Mouse (Mus musculus): Measurements from ENCODE around the gene Ankrd44. TPM values are rescaled to one million over a fixed set of nuclear protein-coding genes. Genes with fewer than 3 reads are reported as not detected.

Ankrd44 gene
- polyA plus RNA-seq, 1 experiment from 2014 or later: 7.8 TPM

DNA sequence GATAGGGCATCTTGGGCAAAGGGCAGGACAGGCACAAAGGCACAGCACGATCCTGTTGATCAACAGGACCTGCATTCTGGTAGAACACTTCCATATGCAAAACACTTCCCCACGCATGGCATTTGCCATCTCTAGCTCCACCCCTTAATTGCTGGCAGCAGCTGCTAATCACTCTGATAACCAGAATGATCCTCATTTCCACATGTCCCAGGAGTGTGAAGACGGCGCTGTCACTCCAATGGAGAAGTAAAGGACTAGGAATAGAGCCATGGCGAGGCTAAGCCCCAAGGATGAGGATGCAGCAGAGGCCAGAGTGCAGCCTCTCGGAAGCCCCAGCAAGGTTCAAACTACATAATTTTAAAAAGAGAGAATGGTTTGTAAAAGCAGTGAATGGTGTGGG, 26.9 kb downstream of the Ankrd44 start:
- H3K27ac ChIP-seq (replicated peaks): no peak overlapping the region
- no peak overlapping the region for H3K4me3 ChIP-seq
- no peaks in the 10 kb centered on the region for H3K27me3 ChIP-seq (ENCODE audit: low read depth, poor library complexity, severe bottlenecking)
- WGBS: 83% methylated on average over 6 of the region's 6 CpGs
- H3K9me3 ChIP-seq (replicated peaks): no peaks in the 10 kb centered on the region
- H3K4me1 ChIP-seq: no peaks in the 10 kb centered on the region; the same call in 1 of the 2 replicates
- no peak for DNase-seq (ENCODE audit: low spot score)
- H3K36me3 ChIP-seq: no peaks in the 10 kb centered on the region

DNA sequence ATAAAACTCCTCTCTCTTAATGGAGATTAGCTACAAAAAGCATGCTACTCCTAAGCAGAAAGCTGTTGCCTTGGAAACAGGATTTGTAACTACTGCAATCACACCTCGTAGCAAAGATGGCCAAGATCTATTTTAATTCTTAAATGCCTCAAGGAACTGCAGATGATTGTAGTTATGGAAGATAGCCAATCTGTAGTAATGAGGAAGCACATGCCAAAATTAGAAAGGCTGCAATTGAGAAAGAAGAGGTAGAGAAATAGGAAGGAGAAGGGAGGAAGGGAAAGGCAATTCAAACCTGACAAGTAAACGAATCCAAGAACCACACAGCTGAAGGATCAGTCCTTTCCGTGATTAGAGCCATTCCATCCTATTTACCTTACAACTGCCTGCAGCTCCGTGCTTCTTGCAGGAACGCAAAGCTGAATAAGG, 27.5 kb downstream of the Ankrd44 start:
- no peaks in the 10 kb centered on the region for H3K36me3 ChIP-seq
- no peaks in the 10 kb centered on the region; the same call in 1 of the 2 replicates for H3K4me1 ChIP-seq
- DNase-seq (ENCODE audit: low spot score): no peak
- WGBS: 67% methylated on average over 5 of the region's 5 CpGs
- H3K9me3 ChIP-seq (replicated peaks): no peaks in the 10 kb centered on the region
- no peaks in the 10 kb centered on the region for H3K27me3 ChIP-seq (ENCODE audit: low read depth, poor library complexity, severe bottlenecking)
- no peak overlapping the region for H3K4me3 ChIP-seq
- no peak overlapping the region for H3K27ac ChIP-seq (replicated peaks)

DNA sequence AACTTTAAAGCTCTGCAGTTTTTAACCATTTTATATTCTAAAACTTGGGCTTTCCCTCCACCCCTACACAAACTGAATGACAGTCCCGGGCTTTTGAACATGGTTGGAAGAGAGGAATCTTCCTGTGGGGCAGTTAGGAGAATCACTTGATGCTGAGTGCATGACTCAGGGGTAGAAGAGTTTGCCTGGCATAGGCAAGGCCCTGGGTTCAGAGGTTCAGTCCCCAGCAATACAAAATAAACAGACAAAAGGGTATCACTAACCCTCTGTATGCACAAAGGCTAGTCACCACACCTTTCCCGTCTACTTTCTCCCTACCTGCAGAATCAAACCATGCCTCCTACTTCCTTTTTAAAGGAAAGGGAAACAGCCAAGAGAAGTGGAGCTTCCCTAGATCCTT, 28.5 kb downstream of the Ankrd44 start:
- DNase-seq (ENCODE audit: low spot score): no peak

DNA sequence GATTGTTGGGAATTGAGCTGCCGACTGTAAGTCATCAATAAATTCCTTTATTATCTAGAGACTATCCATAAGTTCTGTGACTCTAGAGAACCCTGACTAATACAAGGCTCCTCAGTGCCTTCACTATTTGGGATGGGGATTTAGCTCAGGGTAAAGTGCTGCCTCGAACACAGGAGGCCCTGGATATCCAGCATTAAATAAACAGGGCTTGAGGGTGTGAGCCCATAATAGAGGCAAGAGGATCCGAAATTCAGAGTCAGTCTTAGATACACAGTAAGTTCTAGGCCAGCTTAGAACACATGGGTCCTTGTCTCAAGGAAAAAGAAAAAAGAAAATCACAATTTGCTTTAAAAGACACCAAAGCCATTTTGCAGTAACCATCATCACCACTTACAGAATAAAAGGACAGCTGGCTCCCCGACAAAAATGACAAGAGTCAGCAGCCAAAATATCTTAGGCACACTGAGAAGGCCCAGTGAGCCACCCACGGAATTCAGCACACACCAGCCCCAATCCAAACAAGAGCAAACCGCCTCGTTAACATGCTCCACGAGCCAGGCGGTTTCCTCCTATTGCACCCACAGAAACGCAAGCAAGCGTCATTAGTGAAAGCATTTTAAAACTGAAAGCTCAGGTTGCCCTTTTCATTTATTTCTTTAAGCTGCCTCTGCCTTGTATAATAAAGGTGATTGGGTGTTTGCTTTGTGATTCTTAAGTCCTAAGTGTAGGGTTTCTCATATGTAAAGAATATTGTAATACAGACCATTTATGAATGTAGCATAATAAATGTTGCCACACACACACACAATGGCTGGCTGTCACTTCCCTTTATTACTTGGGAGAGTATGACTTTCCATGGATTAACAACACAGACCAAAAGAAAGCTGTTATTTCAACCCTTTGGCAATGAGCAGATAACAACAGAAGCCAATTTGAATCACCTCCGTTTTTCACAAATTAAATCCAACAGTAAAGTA, 29.8 kb downstream of the Ankrd44 start:
- no peaks in the 10 kb centered on the region for H3K27me3 ChIP-seq (ENCODE audit: low read depth, poor library complexity, severe bottlenecking)
- no peaks in the 10 kb centered on the region; the same call in 1 of the 2 replicates for H3K4me1 ChIP-seq
- H3K4me3 ChIP-seq: no peak overlapping the region
- no peaks in the 10 kb centered on the region for H3K36me3 ChIP-seq
- H3K9me3 ChIP-seq (replicated peaks): no peaks in the 10 kb centered on the region
- no peak for DNase-seq (ENCODE audit: low spot score)
- H3K27ac ChIP-seq (replicated peaks): no peak overlapping the region
- 84% methylated on average over 12 of the region's 12 CpGs for WGBS

More for the DNA sequence above, 28.5 kb downstream of the Ankrd44 start:
- no peaks in the 10 kb centered on the region for H3K36me3 ChIP-seq
- H3K4me3 ChIP-seq: no peak overlapping the region
- H3K9me3 ChIP-seq (replicated peaks): no peaks in the 10 kb centered on the region
- H3K4me1 ChIP-seq: no peaks in the 10 kb centered on the region; the same call in 1 of the 2 replicates
- 88% methylated on average over 2 of the region's 2 CpGs for WGBS
- no peaks in the 10 kb centered on the region for H3K27me3 ChIP-seq (ENCODE audit: low read depth, poor library complexity, severe bottlenecking)
- H3K27ac ChIP-seq (replicated peaks): no peak overlapping the region

DNA sequence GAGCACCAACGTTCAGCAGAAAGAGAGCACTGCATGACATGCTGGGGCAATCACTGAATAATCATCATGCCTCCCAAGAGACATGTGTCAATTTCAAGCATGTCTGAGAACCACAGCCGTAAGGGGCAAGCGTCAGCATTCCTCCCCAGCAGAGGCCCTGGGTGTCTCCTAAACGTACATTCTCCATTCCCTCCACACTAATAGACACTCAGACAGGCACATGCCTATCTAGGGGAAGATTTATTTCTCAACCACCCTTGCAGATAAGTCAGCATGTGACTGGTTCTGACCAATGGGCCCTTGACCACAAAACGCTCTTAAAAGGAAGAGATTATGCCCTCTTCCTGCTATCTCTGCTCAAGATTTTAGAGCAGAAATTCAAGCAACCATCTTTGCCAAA, 37.7 kb downstream of the Ankrd44 start:
- Histone ChIP-seq H3K27ac (replicated peaks) (no peak overlapping the region), H3K4me3 (no peak overlapping the region), H3K36me3 (no peaks in the 10 kb centered on the region), H3K9me3 (replicated peaks) (no peaks in the 10 kb centered on the region), H3K27me3 (ENCODE audit: low read depth, poor library complexity, severe bottlenecking) (no peaks in the 10 kb centered on the region), H3K4me1 (peaks cover 5% of the 10 kb centered on the region)
- 68% methylated on average over 5 of the region's 5 CpGs for WGBS
- no peak for DNase-seq (ENCODE audit: low spot score)

DNA sequence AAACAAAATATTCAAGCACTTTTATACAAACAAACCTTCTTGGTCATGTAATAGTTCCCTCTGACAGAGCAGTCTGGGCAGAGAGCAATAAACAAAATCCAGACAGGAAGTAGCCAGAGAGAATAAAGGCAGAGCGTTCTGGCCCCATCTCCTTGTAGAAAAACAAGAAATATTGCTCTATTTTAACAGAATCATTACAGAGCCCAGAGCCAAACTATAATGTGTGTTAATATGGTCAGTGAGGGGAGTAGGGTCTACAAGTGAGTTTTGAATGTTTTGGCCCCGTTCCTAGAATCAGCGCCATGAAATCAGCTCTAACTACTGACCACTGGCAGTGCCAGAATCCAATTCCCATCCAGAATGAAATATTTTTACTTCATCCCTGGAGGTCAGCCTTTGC, 38.3 kb downstream of the Ankrd44 start:
- H3K27ac ChIP-seq (replicated peaks): no peak overlapping the region
- WGBS: 91% methylated on average over 3 of the region's 3 CpGs
- no peaks in the 10 kb centered on the region for H3K36me3 ChIP-seq
- H3K9me3 ChIP-seq (replicated peaks): no peaks in the 10 kb centered on the region
- H3K4me1 ChIP-seq: peaks cover 5% of the 10 kb centered on the region
- H3K4me3 ChIP-seq: no peak overlapping the region
- DNase-seq (ENCODE audit: low spot score): no peak
- no peaks in the 10 kb centered on the region for H3K27me3 ChIP-seq (ENCODE audit: low read depth, poor library complexity, severe bottlenecking)

DNA sequence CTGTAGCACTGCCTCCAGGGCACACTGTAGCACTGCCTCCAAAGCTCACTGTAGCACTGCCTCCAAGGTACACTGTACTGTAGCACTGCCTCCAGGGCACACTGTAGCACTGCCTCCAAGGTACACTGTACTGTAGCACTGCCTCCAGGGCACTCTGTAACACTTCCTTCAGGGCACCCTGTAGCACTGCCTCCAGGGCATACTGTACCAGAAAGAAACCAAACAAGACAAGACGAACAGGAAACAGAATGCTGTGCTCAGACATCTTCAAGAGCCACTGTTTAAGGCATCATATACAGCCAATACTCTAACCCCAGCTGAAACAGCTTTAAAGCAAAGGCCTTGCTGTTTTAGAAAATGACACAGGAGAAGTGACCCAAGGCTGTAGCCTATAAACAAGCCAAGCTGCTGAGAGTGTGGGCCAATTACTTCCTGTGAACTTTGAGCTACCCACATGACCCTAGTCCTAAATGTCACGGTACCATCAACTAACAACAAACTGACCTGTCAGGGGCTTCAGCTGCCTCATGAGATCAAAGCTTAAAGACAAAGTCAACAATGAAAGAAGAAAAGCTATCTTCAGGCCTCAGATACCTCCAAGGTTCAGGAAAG, 43.2 kb downstream of the Ankrd44 start:
- no peaks in the 10 kb centered on the region for H3K36me3 ChIP-seq
- no peak overlapping the region for H3K27ac ChIP-seq (replicated peaks)
- H3K4me1 ChIP-seq: peaks cover 5% of the 10 kb centered on the region
- H3K9me3 ChIP-seq (replicated peaks): no peaks in the 10 kb centered on the region
- no peak for DNase-seq (ENCODE audit: low spot score)
- WGBS: 67% methylated on average over 2 of the region's 2 CpGs
- H3K4me3 ChIP-seq: no peak overlapping the region
- H3K27me3 ChIP-seq (ENCODE audit: low read depth, poor library complexity, severe bottlenecking): no peaks in the 10 kb centered on the region

DNA sequence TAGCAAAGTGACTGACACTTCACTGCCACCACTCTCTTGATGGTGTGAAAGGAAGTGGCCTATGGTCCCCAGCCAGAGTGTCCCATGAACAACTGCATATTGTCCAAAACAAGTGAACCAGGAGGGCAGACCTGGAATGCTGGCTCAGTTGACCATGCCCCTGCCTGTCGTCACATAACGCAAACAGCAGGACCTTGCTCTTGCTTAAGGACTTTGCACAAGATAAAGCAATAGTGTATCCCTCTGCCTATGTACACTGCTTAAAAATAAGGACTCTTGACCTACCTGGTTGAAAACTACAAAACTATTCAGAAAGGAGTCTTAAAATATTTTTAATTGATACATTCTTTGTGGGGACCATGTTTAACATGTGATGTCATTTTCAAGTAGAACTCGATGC, 44.7 kb downstream of the Ankrd44 start:
- H3K27ac ChIP-seq (replicated peaks): no peak overlapping the region
- no peak for DNase-seq (ENCODE audit: low spot score)
- no peaks in the 10 kb centered on the region for H3K27me3 ChIP-seq (ENCODE audit: low read depth, poor library complexity, severe bottlenecking)
- peaks cover 4% of the 10 kb centered on the region for H3K4me1 ChIP-seq
- 80% methylated on average over 3 of the region's 3 CpGs for WGBS
- no peaks in the 10 kb centered on the region for H3K36me3 ChIP-seq
- H3K4me3 ChIP-seq: no peak overlapping the region
- no peaks in the 10 kb centered on the region for H3K9me3 ChIP-seq (replicated peaks)

DNA sequence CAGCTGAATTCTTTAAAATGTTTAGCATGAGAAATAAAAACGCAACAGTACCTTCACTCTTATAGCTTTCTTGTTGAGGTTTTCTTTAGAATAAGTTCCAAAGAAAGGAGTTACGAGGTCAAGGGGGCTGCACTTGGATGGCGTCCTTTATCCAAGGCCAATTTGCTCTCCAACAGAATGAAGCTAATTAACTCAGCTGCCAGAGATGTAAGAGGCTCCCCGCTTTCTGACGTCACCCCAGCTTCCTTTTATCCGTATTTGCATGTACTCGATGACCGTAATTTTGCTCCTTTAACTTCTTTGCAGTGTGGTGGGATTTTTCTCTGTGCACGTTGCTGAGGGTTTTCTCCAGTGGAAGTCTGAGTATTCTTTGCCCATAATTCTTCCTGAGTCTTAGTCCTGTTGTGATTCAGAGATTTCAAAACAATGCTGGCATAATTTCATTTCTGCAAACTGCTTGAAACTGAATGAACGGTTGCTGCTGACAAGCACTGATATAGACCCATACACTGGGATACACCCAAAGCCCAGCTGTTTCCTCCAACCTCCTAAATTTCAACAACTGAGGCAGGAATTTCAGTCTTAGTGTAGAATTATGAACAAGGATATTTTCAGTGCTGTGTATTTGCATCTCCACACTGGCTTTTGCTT, 48.6 kb downstream of the Ankrd44 start:
- Histone ChIP-seq H3K4me1 (peaks cover 6% of the 10 kb centered on the region), H3K27me3 (ENCODE audit: low read depth, poor library complexity, severe bottlenecking) (no peaks in the 10 kb centered on the region), H3K4me3 (no peak overlapping the region), H3K36me3 (no peaks in the 10 kb centered on the region), H3K9me3 (replicated peaks) (no peaks in the 10 kb centered on the region), H3K27ac (replicated peaks) (no peak overlapping the region)
- WGBS: 75% methylated on average over 10 of the region's 10 CpGs
- DNase-seq (ENCODE audit: low spot score): no peak

DNA sequence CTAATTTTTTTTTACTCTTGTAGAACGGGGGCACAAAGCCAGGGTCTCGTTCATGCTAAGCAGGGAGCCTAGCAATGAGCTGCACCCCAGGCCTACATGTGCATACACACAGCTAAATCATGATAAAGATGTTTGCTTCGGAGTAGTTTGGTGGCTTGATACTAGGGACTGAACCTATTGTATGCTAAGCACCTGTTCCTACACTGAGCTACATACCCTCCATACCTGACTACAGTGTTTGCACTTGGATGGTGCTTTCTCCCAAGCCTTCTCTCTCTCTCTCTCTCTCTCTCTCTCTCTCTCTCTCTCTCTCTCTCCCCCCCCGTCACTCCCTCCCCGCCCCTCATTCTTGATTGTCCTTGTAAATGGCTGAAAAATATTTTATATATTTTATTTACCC, 49.2 kb downstream of the Ankrd44 start:
- H3K36me3 ChIP-seq: no peaks in the 10 kb centered on the region
- H3K27me3 ChIP-seq (ENCODE audit: low read depth, poor library complexity, severe bottlenecking): no peaks in the 10 kb centered on the region
- H3K4me1 ChIP-seq: peaks cover 6% of the 10 kb centered on the region
- no peak for DNase-seq (ENCODE audit: low spot score)
- H3K4me3 ChIP-seq: no peak overlapping the region
- no peak overlapping the region for H3K27ac ChIP-seq (replicated peaks)
- H3K9me3 ChIP-seq (replicated peaks): no peaks in the 10 kb centered on the region
- 89% methylated on average over 5 of the region's 5 CpGs for WGBS

DNA sequence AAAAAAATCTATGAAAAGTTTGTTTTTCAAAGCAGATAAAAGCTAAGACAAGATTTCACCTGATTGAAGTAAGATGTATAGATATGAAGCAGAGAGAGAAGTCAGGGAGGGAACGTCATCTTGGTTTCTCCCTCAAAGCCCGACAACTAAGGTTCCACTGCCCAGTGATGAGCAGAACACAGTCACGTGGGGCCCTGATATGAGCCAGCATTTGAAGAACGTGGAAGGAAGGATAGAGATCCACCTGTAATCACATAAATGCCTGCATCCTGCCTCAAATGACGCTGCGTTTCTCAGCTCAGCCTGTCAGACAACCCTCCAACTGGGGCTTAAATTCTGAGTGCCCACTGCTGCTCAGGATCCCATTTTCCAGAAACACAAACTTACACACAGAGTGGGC, 52.1 kb downstream of the Ankrd44 start:
- Histone ChIP-seq H3K9me3 (replicated peaks) (no peaks in the 10 kb centered on the region), H3K4me1 (peaks cover 6% of the 10 kb centered on the region), H3K4me3 (no peak overlapping the region), H3K27me3 (ENCODE audit: low read depth, poor library complexity, severe bottlenecking) (no peaks in the 10 kb centered on the region), H3K27ac (replicated peaks) (no peak overlapping the region), H3K36me3 (no peaks in the 10 kb centered on the region)
- no peak for DNase-seq (ENCODE audit: low spot score)
- WGBS: 80% methylated on average over 6 of the region's 6 CpGs

DNA sequence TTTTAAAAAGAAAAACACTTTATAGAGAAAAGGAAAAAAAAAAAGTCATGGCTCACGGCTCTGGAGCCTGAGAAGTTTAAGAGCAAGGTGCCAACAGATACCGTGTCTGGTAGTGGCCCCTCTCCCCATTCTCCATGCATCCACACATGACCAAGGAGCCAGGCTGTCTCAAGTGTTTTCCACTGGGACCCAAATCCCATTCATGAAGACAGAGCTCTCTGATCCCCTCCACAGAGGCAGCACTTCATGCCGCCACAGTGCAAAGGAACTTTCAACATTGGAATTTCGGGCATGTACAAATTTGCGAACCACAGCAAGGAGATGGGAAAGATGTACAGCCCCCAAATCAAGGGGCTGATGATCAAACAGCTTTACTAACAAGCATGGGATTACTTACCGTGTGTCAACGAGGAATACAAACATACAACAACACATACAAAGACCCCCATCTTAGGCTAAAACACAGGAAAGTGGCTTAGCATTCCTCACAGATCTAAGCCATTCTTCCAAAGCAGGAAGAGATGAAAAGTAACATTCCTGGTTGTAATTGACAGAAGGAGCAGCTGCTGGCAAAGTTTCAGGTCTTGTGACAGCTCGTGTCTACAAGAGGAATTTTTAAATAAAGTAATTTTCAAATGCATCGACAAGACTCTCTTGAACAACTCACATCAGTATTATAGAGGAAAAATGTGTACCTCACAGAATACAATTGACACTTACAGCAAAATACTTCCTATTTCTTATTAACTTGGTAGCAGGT, 53.1 kb downstream of the Ankrd44 start:
- peaks cover 16% of the 10 kb centered on the region for H3K4me1 ChIP-seq
- WGBS: 66% methylated on average over 9 of the region's 9 CpGs
- no peaks in the 10 kb centered on the region for H3K9me3 ChIP-seq (replicated peaks)
- H3K4me3 ChIP-seq: no peak overlapping the region
- DNase-seq (ENCODE audit: low spot score): no peak
- no peaks in the 10 kb centered on the region for H3K36me3 ChIP-seq
- H3K27ac ChIP-seq (replicated peaks): no peak overlapping the region
- H3K27me3 ChIP-seq (ENCODE audit: low read depth, poor library complexity, severe bottlenecking): no peaks in the 10 kb centered on the region
